Mouse (Mus musculus): ENCODE measurements around the gene Cchcr1. TPM values are rescaled to one million over a fixed set of nuclear protein-coding genes. Genes with fewer than 3 reads are reported as not detected.

The Cchcr1 gene
- polyA plus RNA-seq, 1 experiment: 7.5 TPM

- peak overlapping the region; percentile 57 for H3K4me3 ChIP-seq (ENCODE audit: insufficient read depth, low read depth, low read length)
- no peaks in the 10 kb centered on the region; the same call in 1 of the 2 replicates for H3K4me1 ChIP-seq (ENCODE audit: control insufficient read depth, insufficient read depth, low read length)
- H3K36me3 ChIP-seq (ENCODE audit: control insufficient read depth, insufficient read depth, low read length): no peaks in the 10 kb centered on the region
- no peak for TF ChIP-seq CTCF (conservative IDR thresholded peaks at IDR 0.05; ENCODE audit: insufficient read depth, insufficient read length, low read depth, low read length)
- TF ChIP-seq POLR2A (IDR thresholded peaks at IDR 0.05; ENCODE audit: low read depth, low read length): no peak
- no peak overlapping the region for H3K27ac ChIP-seq (ENCODE audit: insufficient read depth, low read depth, low read length)
- 8% methylated on average over 25 of the region's 25 CpGs for WGBS
- DNase-seq: no peak
- H3K27me3 ChIP-seq (replicated peaks; ENCODE audit: control insufficient read depth, insufficient read depth, low read length): no peaks in the 10 kb centered on the region
Measured at GRCm38 (mm10) chr17:35515911-35516640, 824 bp upstream of the Cchcr1 start.

DNA sequence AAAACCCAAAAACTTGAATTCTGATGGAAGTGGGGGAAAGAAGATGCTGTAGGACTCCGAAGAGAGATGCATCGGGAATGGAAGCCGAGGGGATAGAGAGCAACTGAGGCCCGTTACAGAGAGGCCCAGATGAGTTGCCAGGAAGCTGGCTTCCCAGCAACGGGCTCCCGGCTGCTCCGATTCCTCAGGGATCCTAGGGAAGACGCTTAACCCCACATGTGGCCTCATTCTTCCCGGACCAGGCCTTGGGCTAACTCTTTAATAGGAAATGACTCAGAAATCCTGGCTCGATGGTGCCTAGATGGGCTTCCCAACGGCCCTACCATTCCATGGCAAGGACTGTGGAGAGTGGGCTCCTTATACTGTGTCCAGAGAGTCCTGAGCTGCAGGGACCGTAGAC, 626 bp downstream of the Cchcr1 start:
- DNase-seq: no peak
- Histone ChIP-seq H3K27ac (ENCODE audit: insufficient read depth, low read depth, low read length) (no peak overlapping the region), H3K4me3 (ENCODE audit: insufficient read depth, low read depth, low read length) (peak overlapping the region; percentile 62), H3K36me3 (ENCODE audit: control insufficient read depth, insufficient read depth, low read length) (no peaks in the 10 kb centered on the region), H3K4me1 (ENCODE audit: control insufficient read depth, insufficient read depth, low read length) (no peaks in the 10 kb centered on the region; the same call in 1 of the 2 replicates), H3K27me3 (replicated peaks; ENCODE audit: control insufficient read depth, insufficient read depth, low read length) (no peaks in the 10 kb centered on the region)
- TF ChIP-seq POLR2A (IDR thresholded peaks at IDR 0.05; ENCODE audit: low read depth, low read length) (no peak), CTCF (conservative IDR thresholded peaks at IDR 0.05; ENCODE audit: insufficient read depth, insufficient read length, low read depth, low read length) (no peak)
- WGBS: 7% methylated on average over 12 of the region's 12 CpGs

DNA sequence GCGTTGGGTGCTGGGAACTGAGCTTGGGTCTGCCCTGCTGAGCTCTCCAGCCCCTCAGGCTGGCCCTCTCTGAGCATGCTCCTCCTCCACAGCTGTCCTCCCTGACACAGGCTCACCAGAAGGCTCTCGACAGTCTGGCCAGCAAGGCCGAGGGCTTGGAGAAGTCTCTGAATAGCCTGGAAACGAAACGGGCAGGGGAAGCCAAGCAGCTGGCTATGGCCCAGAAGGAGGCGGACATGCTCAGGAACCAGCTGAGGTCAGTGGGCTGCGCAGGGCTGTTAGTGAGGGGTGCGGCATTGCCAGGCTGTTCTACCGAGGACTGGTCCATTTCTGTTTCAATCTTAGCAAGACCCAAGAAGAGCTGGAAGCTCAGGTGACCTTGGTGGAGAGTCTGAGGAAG, 7.5 kb downstream of the Cchcr1 start:
- no peak for DNase-seq
- WGBS: 82% methylated on average over 9 of the region's 9 CpGs
- H3K36me3 ChIP-seq (ENCODE audit: control insufficient read depth, insufficient read depth, low read length): no peaks in the 10 kb centered on the region

GRCm38 (mm10) chr17:35526644-35527043, 9.7 kb downstream of the Cchcr1 start:
- no peak for TF ChIP-seq POLR2A (IDR thresholded peaks at IDR 0.05; ENCODE audit: low read depth, low read length)
- no peak for TF ChIP-seq CTCF (conservative IDR thresholded peaks at IDR 0.05; ENCODE audit: insufficient read depth, insufficient read length, low read depth, low read length)
- no peak for DNase-seq
- no peaks in the 10 kb centered on the region for H3K27me3 ChIP-seq (replicated peaks; ENCODE audit: control insufficient read depth, insufficient read depth, low read length)
- no peak overlapping the region for H3K4me3 ChIP-seq (ENCODE audit: insufficient read depth, low read depth, low read length)
- no peaks in the 10 kb centered on the region for H3K36me3 ChIP-seq (ENCODE audit: control insufficient read depth, insufficient read depth, low read length)
- no peaks in the 10 kb centered on the region for H3K4me1 ChIP-seq (ENCODE audit: control insufficient read depth, insufficient read depth, low read length)
- H3K27ac ChIP-seq (ENCODE audit: insufficient read depth, low read depth, low read length): no peak overlapping the region
- WGBS: 80% methylated on average over 8 of the region's 8 CpGs

More for the DNA sequence above, 7.5 kb downstream of the Cchcr1 start:
- Histone ChIP-seq H3K27me3 (replicated peaks; ENCODE audit: control insufficient read depth, insufficient read depth, low read length) (no peaks in the 10 kb centered on the region), H3K4me1 (ENCODE audit: control insufficient read depth, insufficient read depth, low read length) (no peaks in the 10 kb centered on the region), H3K4me3 (ENCODE audit: insufficient read depth, low read depth, low read length) (no peak overlapping the region), H3K27ac (ENCODE audit: insufficient read depth, low read depth, low read length) (no peak overlapping the region)
- TF ChIP-seq CTCF (conservative IDR thresholded peaks at IDR 0.05; ENCODE audit: insufficient read depth, insufficient read length, low read depth, low read length): no peak
- TF ChIP-seq POLR2A (IDR thresholded peaks at IDR 0.05; ENCODE audit: low read depth, low read length): no peak

DNA sequence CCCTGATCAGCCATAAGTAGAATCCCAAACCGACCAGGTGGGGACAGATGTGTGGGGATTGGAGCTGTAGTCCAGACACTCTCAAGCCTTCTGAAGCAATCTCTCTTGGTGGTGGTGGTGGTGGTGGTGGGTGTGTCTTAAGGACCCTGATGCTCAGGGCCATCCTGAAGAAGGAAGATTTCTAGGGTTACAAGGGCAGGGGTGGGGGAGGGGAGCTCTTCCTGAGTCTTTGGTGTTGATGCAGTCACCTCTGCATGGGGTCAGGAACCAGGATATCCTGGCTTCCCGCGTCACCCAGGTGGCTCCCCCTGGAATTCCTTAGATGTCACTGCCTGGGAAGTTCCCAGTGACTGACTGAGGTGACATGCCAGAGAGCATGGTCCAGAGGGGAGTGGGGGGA, 15.5 kb downstream of the Cchcr1 start:
- TF ChIP-seq CTCF (conservative IDR thresholded peaks at IDR 0.05; ENCODE audit: insufficient read depth, insufficient read length, low read depth, low read length) (no peak), POLR2A (IDR thresholded peaks at IDR 0.05; ENCODE audit: low read depth, low read length) (no peak)
- DNase-seq: no peak
- no peak overlapping the region for H3K27ac ChIP-seq (ENCODE audit: insufficient read depth, low read depth, low read length)
- H3K4me3 ChIP-seq (ENCODE audit: insufficient read depth, low read depth, low read length): no peak overlapping the region
- 9% methylated on average over 3 of the region's 3 CpGs for WGBS
- H3K36me3 ChIP-seq (ENCODE audit: control insufficient read depth, insufficient read depth, low read length): no peaks in the 10 kb centered on the region
- no peaks in the 10 kb centered on the region for H3K27me3 ChIP-seq (replicated peaks; ENCODE audit: control insufficient read depth, insufficient read depth, low read length)
- no peaks in the 10 kb centered on the region for H3K4me1 ChIP-seq (ENCODE audit: control insufficient read depth, insufficient read depth, low read length)

DNA sequence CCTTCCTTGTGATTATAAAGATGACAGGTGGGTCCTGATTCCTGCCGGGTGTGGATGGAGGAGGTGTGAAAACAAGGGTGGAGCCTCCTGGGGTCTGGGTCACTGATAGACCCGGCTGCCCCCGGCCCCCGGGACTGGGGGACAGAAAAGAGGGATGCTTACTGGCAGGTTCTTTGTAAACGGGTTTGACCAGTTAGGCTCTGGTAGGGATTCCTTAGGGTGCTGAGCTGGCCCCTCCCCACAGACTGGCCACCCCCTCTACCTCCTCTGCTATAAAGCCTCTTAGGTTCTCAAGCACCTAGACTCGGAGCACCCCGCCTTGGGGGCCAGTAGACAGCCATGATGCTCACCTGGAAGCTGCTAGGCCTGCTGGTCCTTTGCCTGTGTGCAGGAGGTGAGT, 16.0 kb downstream of the Cchcr1 start, which contains the start of gene Psors1c2:
TSS of gene Psors1c2 (plus strand) at position 301 of the 400 bp plus-strand sequence.
- Histone ChIP-seq H3K4me1 (ENCODE audit: control insufficient read depth, insufficient read depth, low read length) (no peaks in the 10 kb centered on the region), H3K27ac (ENCODE audit: insufficient read depth, low read depth, low read length) (no peak within 1 kb of the TSS), H3K27me3 (replicated peaks; ENCODE audit: control insufficient read depth, insufficient read depth, low read length) (no peaks in the 10 kb centered on the region), H3K36me3 (ENCODE audit: control insufficient read depth, insufficient read depth, low read length) (no peaks in the 10 kb centered on the region), H3K4me3 (ENCODE audit: insufficient read depth, low read depth, low read length) (no peak within 1 kb of the TSS)
- no peak for DNase-seq
- TF ChIP-seq POLR2A (IDR thresholded peaks at IDR 0.05; ENCODE audit: low read depth, low read length): no peak
- no peak for TF ChIP-seq CTCF (conservative IDR thresholded peaks at IDR 0.05; ENCODE audit: insufficient read depth, insufficient read length, low read depth, low read length)
- 35% methylated on average over 7 of the region's 7 CpGs for WGBS

DNA sequence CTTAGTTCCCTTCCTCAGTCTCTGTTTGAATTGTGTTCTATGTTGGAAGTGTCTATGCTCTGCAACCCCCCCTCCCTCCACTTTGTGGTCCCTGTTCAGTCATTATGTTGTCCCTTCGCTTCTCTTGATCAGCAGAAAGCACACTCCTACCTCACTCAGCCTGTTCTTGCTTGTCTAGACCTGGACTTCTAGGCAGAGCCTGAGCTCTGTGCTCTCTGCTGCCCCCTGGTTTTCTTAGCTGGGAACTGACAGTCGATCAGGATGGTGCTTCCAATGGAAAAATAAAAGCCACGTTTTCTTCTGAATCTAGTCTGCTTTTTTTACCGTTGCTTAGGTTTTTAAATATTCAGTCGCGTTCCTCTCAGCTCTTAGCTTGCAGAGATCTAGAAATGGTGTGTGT, 17.4 kb downstream of the Cchcr1 start:
- DNase-seq: peak; percentile 81
- TF ChIP-seq CTCF (conservative IDR thresholded peaks at IDR 0.05; ENCODE audit: insufficient read depth, insufficient read length, low read depth, low read length) (peak; percentile 92), POLR2A (IDR thresholded peaks at IDR 0.05; ENCODE audit: low read depth, low read length) (no peak)
- H3K4me1 ChIP-seq (ENCODE audit: control insufficient read depth, insufficient read depth, low read length): no peaks in the 10 kb centered on the region
- no peak overlapping the region for H3K27ac ChIP-seq (ENCODE audit: insufficient read depth, low read depth, low read length)
- H3K27me3 ChIP-seq (replicated peaks; ENCODE audit: control insufficient read depth, insufficient read depth, low read length): no peaks in the 10 kb centered on the region
- no peaks in the 10 kb centered on the region for H3K36me3 ChIP-seq (ENCODE audit: control insufficient read depth, insufficient read depth, low read length)
- H3K4me3 ChIP-seq (ENCODE audit: insufficient read depth, low read depth, low read length): no peak overlapping the region
- 5% methylated on average over 6 of the region's 6 CpGs for WGBS
